Mouse (Mus musculus) cortical plate, adult 2 months (tissue): ENCODE measurements around the gene Cideb.

Source experiments
- CTCF ChIP-seq: fragments of 200-500 bp; IDR thresholded peaks from 2 replicates; pipeline ENCODE4 v1.5.1; 2011; ENCODE audit warnings: mild to moderate bottlenecking, control low read depth, low read length; ENCODE audit not compliant: insufficient read depth; ENCODE audit errors: extremely low read depth
- POLR2A ChIP-seq: fragments of 200-500 bp; IDR thresholded peaks from 2 replicates; pipeline ENCODE4 v1.6.1; 2011; ENCODE audit warnings: mild to moderate bottlenecking, low read length, control low read depth; ENCODE audit not compliant: insufficient read depth; ENCODE audit errors: extremely low read depth

- TF ChIP-seq CTCF (no peak), POLR2A (no peak)
These were observed 18.9 kb upstream of the Cideb start for GRCm38 (mm10) chr14:55777176-55777575.
